Mouse (Mus musculus) A20 (cell line): ENCODE measurements around the gene Gm13271.
"Not testable (repeated sequence)": the region's sequence is repeated elsewhere in the genome, so short reads cannot be mapped to it uniquely, and the experiment has no call there.

Experiments
- DNase-seq: peaks from one replicate; pipeline ENCODE4 v3.0.0-alpha.2; 2011; ENCODE audit warnings: low read depth, low spot score

The Gm13271 gene

GRCm38 (mm10) chr4:88754818-88755340 is at the start of gene Gm13271:
Gm13271 (plus strand) TSS chr4:88754868.
- DNase-seq: not testable (repeated sequence)

- DNase-seq: peak; percentile 74
Measured at GRCm38 (mm10) chr4:88705924-88706323, 48.7 kb upstream of the Gm13271 start.

- peak; percentile 18 for DNase-seq
Measured at GRCm38 (mm10) chr4:88707128-88707826, 47.4 kb upstream of the Gm13271 start.

- DNase-seq: no peak
Measured at GRCm38 (mm10) chr4:88714281-88714680, 40.4 kb upstream of the Gm13271 start.

GRCm38 (mm10) chr4:88715059-88715458 is 39.6 kb upstream of the Gm13271 start:
- no peak for DNase-seq

GRCm38 (mm10) chr4:88718715-88719114 is 36.0 kb upstream of the Gm13271 start:
- no peak for DNase-seq

- DNase-seq: peak; percentile 93
Measured at GRCm38 (mm10) chr4:88721791-88722721, 32.6 kb upstream of the Gm13271 start, which contains the start of the genes Gm26566 and Klhl9. Gm26566 (plus strand) TSS chr4:88721805. Klhl9 (minus strand) TSS chr4:88722465.

GRCm38 (mm10) chr4:88723497-88724090 is 31.1 kb upstream of the Gm13271 start:
- no peak for DNase-seq

GRCm38 (mm10) chr4:88726727-88727126 is 27.9 kb upstream of the Gm13271 start:
- DNase-seq: no peak

GRCm38 (mm10) chr4:88727324-88727723 is 27.3 kb upstream of the Gm13271 start:
- DNase-seq: peak; percentile 46

- DNase-seq: peak; percentile 70
Measured at GRCm38 (mm10) chr4:88738480-88738879, 16.2 kb upstream of the Gm13271 start.

GRCm38 (mm10) chr4:88739036-88739435 is 15.6 kb upstream of the Gm13271 start:
- no peak for DNase-seq

- DNase-seq: no peak
Measured at GRCm38 (mm10) chr4:88741426-88741825, 13.2 kb upstream of the Gm13271 start.

- DNase-seq: no peak
Measured at GRCm38 (mm10) chr4:88742771-88743371, 11.8 kb upstream of the Gm13271 start.

GRCm38 (mm10) chr4:88744207-88744606 is 10.5 kb upstream of the Gm13271 start:
- DNase-seq: peak; percentile 28

- no peak for DNase-seq
Measured at GRCm38 (mm10) chr4:88749926-88750325, 4.7 kb upstream of the Gm13271 start.

GRCm38 (mm10) chr4:88756581-88757513 is 2.2 kb downstream of the Gm13271 start:
- DNase-seq: peak; percentile 2

- not testable (repeated sequence) for DNase-seq
Measured at GRCm38 (mm10) chr4:88757628-88758031, 3.0 kb downstream of the Gm13271 start.

- DNase-seq: not testable (repeated sequence)
Measured at GRCm38 (mm10) chr4:88758751-88759150, 4.1 kb downstream of the Gm13271 start.

GRCm38 (mm10) chr4:88759610-88760268 is 5.1 kb downstream of the Gm13271 start, which contains the start of gene Gm13283:
Gm13283 (plus strand) TSS chr4:88760119.
- DNase-seq: peak; percentile 4
